Mouse (Mus musculus) G1E (cell line): Measurements from ENCODE around the gene Fgfr2. TPM values are rescaled to one million over a fixed set of nuclear protein-coding genes. Genes with fewer than 3 reads are reported as not detected.
A peak's percentile ranks its signal among the peaks of the same experiment; 100 is the strongest.

Experiments used
- ATAC-seq: 2 replicates; pipeline ENCODE4 v1.8.0; 2016; ENCODE audit warnings: mild to moderate bottlenecking; ENCODE audit not compliant: insufficient number of reproducible peaks, poor library complexity, low FRiP score, severe bottlenecking; ENCODE audit errors: extremely low read depth
- DNase-seq: peaks from one replicate; pipeline ENCODE4 v3.0.0; 2012; ENCODE audit warnings: low spot score
- H3K27me3 ChIP-seq: 2 replicates; pipeline ENCODE4 v1.6.1; 2012; ENCODE audit warnings: mild to moderate bottlenecking, low read length, inconsistent platforms; ENCODE audit not compliant: insufficient read depth
- H3K36me3 ChIP-seq: replicated peaks from 2 replicates; pipeline ENCODE3; 2012; ENCODE audit warnings: mild to moderate bottlenecking, inconsistent platforms
- H3K4me1 ChIP-seq: 2 replicates; pipeline ENCODE4 v1.6.1; 2012; ENCODE audit warnings: low read depth, low read length, inconsistent platforms, mixed read lengths; ENCODE audit not compliant: insufficient read depth
- H3K4me3 ChIP-seq: 2 replicates; pipeline ENCODE4 v1.5.1; 2012; ENCODE audit warnings: low read depth, mild to moderate bottlenecking, inconsistent platforms, low read length, moderate library complexity, mixed read lengths
- H3K9me3 ChIP-seq: replicated peaks from 2 replicates; pipeline ENCODE4 v1.6.1; 2012; ENCODE audit warnings: inconsistent platforms
- CTCF ChIP-seq: IDR thresholded peaks from 2 replicates; pipeline ENCODE4 v1.5.1; 2012; ENCODE audit warnings: low read depth, low read length, inconsistent platforms, mixed read lengths
- GATA1 ChIP-seq: IDR thresholded peaks from 2 replicates; pipeline ENCODE4 v1.6.1; 2012; ENCODE audit warnings: borderline replicate concordance, low read length, inconsistent platforms, mixed read lengths
- GATA2 ChIP-seq: IDR thresholded peaks from 2 replicates; pipeline ENCODE4 v1.6.1; 2012; ENCODE audit warnings: low read depth, low read length, inconsistent platforms, borderline replicate concordance
- POLR2AphosphoS5 ChIP-seq: IDR thresholded peaks from 2 replicates; pipeline ENCODE4 v1.6.1; 2012; ENCODE audit warnings: low read depth, low read length, inconsistent platforms; ENCODE audit not compliant: insufficient replicate concordance
- TAL1 ChIP-seq: conservative IDR thresholded peaks from 2 replicates; pipeline ENCODE4 v1.6.1; 2012; ENCODE audit warnings: low read depth, low read length, inconsistent platforms, mixed read lengths
- polyA plus RNA-seq: library from polyadenylated mRNA; stranded (reverse); fragments of >175 nt; gene quantifications from 2 replicates; pipeline ENCODE4 v1.2.3, GENCODE M21; 2012
- total RNA-seq, 2 experiments: library from RNA; stranded (forward) in 1 of 2; stranded (reverse) in 1 of 2; fragments of 200-1000 nt in 1 of 2; fragments of >200 nt in 1 of 2; fragmentation: Nextera tagmentation in 1 of 2; gene quantifications; 2 replicates each; pipeline ENCODE4 v1.2.3; 2014 to 2017

Fgfr2 gene
- total and polyA plus RNA-seq, 3 experiments: 0.22 TPM; not detected in 2

- H3K4me3 ChIP-seq: no peak overlapping the region
- H3K27me3 ChIP-seq: peaks cover 10% of the 10 kb centered on the region
- H3K36me3 ChIP-seq: no peaks in the 10 kb centered on the region
- DNase-seq: no peak
- TF ChIP-seq CTCF: no peak
- TF ChIP-seq GATA1: no peak
- no peak for TF ChIP-seq TAL1
- TF ChIP-seq GATA2: no peak
- TF ChIP-seq POLR2AphosphoS5: no peak
- no peak for ATAC-seq
- peaks cover 10% of the 10 kb centered on the region; the same call in 1 of the 2 replicates for H3K4me1 ChIP-seq
- H3K9me3 ChIP-seq: no peaks in the 10 kb centered on the region
These were observed 231.4 kb downstream of the Fgfr2 start for GRCm38 (mm10) chr7:132891561-132892310.

GRCm38 (mm10) chr7:132890201-132890600 is 232.9 kb downstream of the Fgfr2 start:
- H3K4me1 ChIP-seq: peaks cover 5% of the 10 kb centered on the region; the same call in 1 of the 2 replicates
- peaks cover 8% of the 10 kb centered on the region for H3K36me3 ChIP-seq
- no peak for TF ChIP-seq GATA1
- TF ChIP-seq POLR2AphosphoS5: no peak
- no peak for TF ChIP-seq CTCF
- no peak for TF ChIP-seq GATA2
- no peak for TF ChIP-seq TAL1
- H3K4me3 ChIP-seq: no peak overlapping the region
- ATAC-seq: no peak
- no peak for DNase-seq
- peaks cover 10% of the 10 kb centered on the region for H3K27me3 ChIP-seq
- no peaks in the 10 kb centered on the region for H3K9me3 ChIP-seq

GRCm38 (mm10) chr7:132889691-132890090 is 233.5 kb downstream of the Fgfr2 start:
- TF ChIP-seq GATA2: no peak
- TF ChIP-seq TAL1: no peak
- no peak for TF ChIP-seq GATA1
- TF ChIP-seq POLR2AphosphoS5: no peak
- no peak for TF ChIP-seq CTCF
- Histone ChIP-seq H3K36me3 (peaks cover 13% of the 10 kb centered on the region), H3K27me3 (peaks cover 10% of the 10 kb centered on the region), H3K4me1 (peaks cover 5% of the 10 kb centered on the region; the same call in 1 of the 2 replicates), H3K9me3 (no peaks in the 10 kb centered on the region), H3K4me3 (no peak overlapping the region)
- DNase-seq (no peak), ATAC-seq (no peak)

- ATAC-seq: no peak
- H3K36me3 ChIP-seq: peaks cover 23% of the 10 kb centered on the region
- no peak for DNase-seq
- H3K4me1 ChIP-seq: peaks cover 5% of the 10 kb centered on the region; the same call in 1 of the 2 replicates
- no peak for TF ChIP-seq CTCF
- H3K4me3 ChIP-seq: no peak overlapping the region
- peaks cover 10% of the 10 kb centered on the region for H3K27me3 ChIP-seq
- no peaks in the 10 kb centered on the region for H3K9me3 ChIP-seq
These were observed 234.5 kb downstream of the Fgfr2 start for GRCm38 (mm10) chr7:132888518-132889249.

- H3K9me3 ChIP-seq: no peaks in the 10 kb centered on the region
- TF ChIP-seq TAL1 (no peak), GATA1 (no peak), CTCF (no peak), POLR2AphosphoS5 (no peak), GATA2 (no peak)
- peaks cover 10% of the 10 kb centered on the region for H3K27me3 ChIP-seq
- DNase-seq (no peak), ATAC-seq (peak; percentile 28; the same call in 1 of the 2 replicates)
- peaks cover 5% of the 10 kb centered on the region; the same call in 1 of the 2 replicates for H3K4me1 ChIP-seq
- peaks cover 30% of the 10 kb centered on the region for H3K36me3 ChIP-seq
- no peak overlapping the region for H3K4me3 ChIP-seq
These were observed 235.1 kb downstream of the Fgfr2 start for GRCm38 (mm10) chr7:132888052-132888451.

- TF ChIP-seq POLR2AphosphoS5: no peak
- TF ChIP-seq GATA2: no peak
- no peak for TF ChIP-seq GATA1
- no peak for TF ChIP-seq CTCF
- no peak for TF ChIP-seq TAL1
- Histone ChIP-seq H3K4me3 (no peak overlapping the region), H3K27me3 (peaks cover 7% of the 10 kb centered on the region), H3K4me1 (0 out of 2 replicates have a peak, but pooled peaks cover 1% of the 10 kb centered on the region), H3K36me3 (peaks cover 38% of the 10 kb centered on the region), H3K9me3 (no peaks in the 10 kb centered on the region)
- no peak for DNase-seq
- ATAC-seq: no peak
These were observed 235.9 kb downstream of the Fgfr2 start for GRCm38 (mm10) chr7:132887019-132887804.
